Mouse (Mus musculus) neural tube, embryonic 10.5 days (tissue): Measurements from ENCODE around the gene Tmem253.

Experiments used
- DNase-seq: peaks from one replicate; pipeline ENCODE4 v3.0.0-alpha.2; 2017; ENCODE audit warnings: low spot score; ENCODE audit errors: extremely low spot score

Tmem253 gene

DNA sequence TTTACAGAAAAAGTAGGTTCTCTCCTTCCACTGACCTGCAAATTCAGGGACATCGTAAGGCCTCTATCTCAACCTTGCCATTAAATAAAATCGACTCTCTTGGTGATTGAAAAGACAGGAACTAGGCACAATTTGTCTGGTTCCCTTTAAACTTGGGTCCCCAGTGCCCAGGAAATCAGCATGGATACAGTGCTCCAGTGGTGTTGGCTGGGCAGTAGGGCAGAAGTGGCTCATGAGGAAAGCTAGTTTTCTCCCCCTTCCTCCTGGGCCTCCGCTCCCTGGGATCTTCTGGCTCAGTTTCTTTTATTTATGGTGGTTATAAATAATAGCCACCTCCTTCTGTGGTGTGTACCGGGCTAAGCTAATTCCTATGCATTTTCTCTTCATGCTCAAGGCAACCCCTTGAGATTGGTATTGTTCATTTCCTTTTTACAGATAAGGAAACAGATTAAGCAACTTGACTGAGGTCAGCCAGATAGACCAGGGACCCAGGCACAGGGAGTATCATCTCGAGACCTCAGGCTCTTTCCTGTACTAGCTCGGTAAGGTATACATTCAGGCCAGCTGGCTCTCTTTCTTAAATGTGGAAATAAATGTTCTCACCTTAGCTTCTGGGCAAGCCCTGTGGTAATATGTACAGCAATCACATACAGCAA lies at the start of gene Tmem253:
Gene Tmem253 (plus strand): TSS at position 214 of the 656 bp plus-strand sequence.
- DNase-seq: peak; percentile 15

DNA sequence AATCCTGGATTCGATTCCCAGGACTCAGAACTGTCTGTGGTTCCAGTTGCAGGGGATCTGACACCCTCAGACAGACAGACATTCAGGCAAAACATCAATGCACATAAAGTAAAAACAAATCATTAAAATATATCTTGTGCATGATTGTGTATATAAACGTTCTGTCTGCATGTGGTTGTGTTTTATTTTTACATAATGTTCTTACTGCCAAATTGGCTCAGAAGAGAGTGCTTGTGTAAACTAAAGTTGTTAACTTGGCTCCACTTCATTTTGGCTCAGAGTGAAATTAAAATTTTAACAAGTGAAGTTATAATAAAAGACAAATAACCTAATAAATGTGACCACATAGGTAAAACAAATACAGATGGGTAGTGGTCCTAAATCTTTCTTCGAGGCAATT lies 48.1 kb upstream of the Tmem253 start:
- no peak for DNase-seq

DNA sequence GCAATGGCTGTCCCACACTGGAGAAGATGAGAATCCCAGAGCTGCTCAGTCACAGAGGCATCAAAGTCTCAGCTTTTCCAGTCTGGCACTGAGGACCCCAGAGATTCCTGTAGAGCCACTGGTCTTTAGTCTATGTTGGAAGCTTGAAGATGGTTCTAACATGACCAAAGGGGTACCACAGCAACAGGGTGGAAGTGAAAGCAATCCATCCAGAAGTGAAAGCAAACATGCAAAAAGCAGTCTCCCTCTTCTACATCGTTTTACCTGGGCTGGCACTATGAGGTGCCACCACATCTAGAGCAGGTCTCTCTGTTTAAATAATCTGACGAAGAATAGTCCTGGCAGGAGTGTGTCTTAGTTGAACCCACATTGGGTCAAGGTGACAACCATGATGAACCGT lies 36.2 kb upstream of the Tmem253 start:
- no peak for DNase-seq

DNA sequence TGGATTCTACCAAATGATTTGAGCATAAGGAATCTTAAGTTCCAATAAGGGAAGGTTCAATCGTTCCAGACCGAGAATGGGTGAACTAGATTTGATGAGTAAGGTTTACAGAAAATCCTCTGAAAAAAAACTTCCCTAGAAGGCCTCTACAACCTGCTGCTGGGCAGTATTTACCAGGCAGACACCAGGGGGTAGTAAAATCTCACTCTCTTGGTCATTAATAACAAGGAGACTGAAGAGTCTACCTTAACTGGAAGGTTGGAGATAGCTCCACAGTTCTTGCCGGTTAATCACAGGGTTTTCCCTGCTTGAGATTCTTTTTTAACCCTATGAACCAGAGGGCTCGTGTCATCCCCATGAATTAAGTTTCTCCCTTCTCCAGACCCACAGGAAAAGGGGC lies 32.2 kb upstream of the Tmem253 start:
- no peak for DNase-seq

DNA sequence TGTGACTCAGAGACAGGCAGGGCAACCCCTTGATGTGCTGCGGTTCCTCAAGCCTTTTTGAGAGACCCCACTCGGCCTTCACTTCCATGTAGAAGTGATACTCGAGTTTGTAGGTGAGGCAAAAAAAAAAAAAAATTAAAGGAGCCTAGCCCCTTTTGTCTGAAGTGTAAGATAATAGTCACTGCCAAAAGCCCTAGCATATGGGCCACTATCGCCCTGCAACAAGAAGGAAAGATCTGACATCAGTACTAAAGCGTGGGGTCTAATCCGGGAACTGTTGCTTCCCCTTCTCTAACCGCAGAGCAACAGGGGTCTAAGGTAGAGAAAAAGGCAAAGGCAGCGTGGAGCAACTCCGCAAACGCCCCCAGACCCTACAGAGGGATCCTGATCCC lies 31.6 kb upstream of the Tmem253 start:
- DNase-seq: no peak

DNA sequence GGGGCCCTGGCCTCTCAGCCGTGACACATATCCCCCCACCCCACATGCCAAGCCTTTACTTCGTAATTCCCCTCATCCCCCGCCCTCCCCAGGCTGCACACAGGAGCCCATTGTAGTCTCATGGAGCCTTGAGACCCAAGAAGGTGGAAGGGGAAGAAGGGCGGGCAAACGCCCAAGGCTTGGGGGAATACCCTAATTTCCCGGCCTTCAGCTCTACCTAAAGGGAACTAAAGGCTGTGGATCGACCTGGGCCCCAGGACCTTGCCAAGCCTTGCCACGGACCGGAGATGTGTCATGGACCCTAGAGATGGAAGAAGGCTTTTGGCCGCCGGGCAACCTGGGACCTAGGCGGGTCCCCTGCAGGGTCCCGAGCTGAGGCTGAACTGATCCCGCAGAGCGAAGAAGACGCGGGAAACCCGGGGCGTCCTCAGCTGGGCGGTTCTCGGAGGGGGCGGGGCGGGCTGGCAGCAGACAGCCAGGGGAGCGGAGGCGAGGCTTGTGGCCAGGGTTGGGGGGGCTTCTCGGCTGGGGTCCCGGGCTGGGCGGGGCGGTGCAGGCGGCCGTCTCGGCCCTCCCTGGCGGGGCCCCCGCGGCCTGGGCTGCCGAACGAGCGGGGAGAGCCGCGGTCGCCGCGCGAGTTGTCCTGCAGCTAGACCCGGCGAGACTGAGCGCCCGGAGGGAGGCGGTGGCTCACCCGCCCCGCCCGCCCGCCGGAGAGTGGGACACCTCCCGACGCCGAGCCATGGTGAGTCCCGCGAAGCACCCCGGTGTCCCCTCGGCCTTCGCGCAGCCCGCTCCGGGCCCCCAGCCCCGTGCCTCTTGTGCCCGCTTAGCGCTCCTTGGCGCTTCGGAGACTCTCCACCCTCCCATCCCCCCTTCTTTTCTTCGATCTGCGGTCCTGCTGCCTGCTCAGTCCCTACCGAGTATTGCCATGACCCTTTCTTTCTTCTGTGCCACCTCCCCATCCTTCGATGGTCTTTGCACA lies 30.9 kb upstream of the Tmem253 start, which contains the start of gene Arhgef40:
Gene Arhgef40 (plus strand): TSS at position 473 of the 985 bp plus-strand sequence.
- peak; percentile 85 for DNase-seq

DNA sequence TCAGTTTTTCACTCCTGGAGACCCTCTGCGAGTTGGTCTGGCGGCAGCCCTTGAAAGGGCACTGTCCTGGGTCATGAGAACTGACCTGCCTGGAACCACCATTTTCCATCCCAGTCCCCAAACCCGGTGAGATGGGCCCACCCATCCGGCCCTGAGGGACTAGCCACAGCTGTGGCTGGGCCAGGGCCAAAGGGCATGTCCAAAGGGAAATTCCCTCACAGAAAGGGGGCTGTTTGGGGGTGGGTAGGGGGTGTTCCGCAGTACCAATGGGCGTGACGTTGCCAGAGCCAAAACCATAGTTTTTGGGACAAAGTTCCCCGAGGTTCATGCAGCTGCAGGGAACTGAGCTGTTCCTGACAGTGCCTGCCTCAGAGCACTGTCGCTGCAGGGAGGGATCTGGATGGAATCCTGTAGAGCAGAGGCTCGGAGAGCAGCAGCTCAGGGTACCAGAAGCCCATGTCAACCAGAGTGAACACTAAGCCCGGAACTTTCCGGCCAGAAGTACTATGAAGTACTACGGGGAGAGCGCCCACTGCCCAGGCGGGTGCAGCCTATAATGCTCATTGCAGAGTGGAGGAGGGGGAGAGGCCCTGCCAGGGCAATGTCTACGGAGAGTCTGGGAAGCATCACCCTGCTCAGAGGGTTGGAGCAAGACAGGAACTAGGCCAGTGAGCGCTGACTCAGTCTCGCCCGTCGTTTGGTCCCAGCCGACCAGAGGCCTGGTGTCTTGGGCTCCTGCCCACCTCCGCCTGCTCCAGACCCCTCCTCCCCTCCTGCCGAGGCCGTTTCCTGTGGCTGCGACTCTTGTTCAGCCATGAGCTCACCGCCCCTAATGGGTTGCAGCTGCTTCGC lies 29.9 kb upstream of the Tmem253 start:
- DNase-seq: peak; percentile 79

DNA sequence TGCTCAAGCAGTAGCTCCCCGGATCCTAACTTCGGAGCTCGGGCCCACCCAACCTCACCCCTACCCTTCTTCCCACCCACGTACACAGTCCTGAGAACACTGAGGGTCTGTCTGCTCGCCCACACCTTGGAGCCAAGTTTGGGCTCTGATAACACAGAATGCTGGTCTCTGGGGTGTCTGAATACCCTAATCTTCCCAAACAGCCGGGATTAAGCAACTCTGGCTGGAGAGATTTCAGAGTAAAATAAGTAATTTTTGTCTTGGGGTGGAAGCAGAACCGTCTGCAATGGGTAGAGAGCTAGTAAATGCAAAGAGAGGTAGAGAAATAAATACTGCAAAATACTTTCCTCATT lies 29.3 kb upstream of the Tmem253 start:
- DNase-seq: no peak

DNA sequence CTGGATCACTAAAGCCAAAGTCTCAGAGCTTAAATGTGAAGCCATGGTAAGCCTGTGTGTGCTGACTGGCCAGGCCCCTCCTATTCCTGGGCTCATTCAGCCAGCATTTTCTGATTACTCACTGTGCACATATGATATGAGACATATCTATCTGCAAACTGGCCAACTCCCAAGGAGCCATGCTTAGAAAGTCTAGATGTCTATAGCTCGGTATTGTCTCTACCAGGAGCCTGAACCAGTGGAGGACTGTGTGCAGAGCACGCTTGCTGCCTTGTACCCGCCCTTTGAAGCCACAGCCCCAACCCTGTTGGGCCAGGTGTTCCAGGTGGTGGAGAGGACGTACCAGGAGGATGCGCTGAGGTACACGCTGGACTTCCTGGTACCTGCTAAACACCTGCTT lies 28.3 kb upstream of the Tmem253 start:
- DNase-seq: no peak

DNA sequence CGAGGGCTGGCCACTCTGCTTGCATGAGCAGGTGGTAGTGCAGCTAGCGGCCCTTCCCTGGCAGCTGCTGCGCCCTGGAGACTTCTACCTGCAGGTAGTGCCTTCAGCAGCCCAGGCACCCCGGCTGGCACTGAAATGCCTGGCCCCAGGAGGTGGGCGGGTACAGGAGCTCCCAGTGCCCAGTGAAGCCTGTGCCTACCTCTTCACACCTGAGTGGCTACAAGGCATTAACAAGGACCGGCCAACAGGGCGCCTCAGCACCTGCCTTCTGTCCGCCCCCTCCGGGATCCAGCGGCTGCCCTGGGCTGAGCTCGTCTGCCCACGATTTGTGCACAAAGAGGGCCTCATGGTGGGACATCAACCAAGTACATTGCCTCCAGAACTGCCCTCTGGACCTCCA lies 26.7 kb upstream of the Tmem253 start:
- no peak for DNase-seq

DNA sequence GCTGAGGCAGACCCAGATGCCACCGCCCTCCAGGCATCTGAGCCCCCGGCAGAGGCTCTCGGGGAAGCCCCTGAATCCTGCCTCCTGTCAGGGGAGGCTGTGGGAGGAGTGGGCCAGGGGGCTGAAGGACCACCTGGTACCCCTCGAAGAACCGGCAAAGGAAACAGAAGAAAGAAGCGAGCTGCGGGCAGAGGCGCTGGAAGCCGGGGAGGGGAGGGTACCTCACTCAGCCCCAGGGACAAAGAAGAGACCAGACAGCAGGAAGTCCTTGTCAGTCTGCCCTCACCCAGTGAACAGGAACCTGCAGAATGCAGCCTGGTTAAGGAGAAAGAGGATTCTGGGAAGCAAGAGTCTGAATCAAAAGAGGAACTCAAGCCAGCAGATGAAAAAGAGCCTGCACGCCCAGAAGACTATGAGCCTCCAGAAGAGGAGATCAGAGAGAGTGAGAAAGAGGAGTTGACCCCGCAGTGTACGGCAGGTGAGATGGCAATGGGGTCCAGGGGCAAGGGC lies 25.9 kb upstream of the Tmem253 start:
- no peak for DNase-seq

DNA sequence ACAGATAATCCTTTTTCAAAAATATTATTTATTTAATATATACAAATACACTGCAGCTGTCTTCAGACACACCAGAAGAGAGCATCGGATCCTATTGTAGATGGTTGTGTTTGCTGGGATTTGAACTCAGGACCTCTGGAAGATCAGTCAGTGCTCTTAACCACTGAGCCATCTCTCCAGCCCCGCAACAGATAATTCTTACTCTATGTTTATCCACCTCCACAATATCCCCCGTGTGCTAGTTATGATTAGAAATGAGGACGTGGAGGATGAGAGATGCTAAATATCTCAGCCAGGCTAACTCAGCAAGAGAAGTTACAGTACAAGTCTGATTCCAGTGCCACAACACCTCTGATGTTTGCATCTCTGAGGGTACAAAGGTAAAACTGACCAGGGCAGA lies 21.0 kb upstream of the Tmem253 start:
- DNase-seq: no peak

DNA sequence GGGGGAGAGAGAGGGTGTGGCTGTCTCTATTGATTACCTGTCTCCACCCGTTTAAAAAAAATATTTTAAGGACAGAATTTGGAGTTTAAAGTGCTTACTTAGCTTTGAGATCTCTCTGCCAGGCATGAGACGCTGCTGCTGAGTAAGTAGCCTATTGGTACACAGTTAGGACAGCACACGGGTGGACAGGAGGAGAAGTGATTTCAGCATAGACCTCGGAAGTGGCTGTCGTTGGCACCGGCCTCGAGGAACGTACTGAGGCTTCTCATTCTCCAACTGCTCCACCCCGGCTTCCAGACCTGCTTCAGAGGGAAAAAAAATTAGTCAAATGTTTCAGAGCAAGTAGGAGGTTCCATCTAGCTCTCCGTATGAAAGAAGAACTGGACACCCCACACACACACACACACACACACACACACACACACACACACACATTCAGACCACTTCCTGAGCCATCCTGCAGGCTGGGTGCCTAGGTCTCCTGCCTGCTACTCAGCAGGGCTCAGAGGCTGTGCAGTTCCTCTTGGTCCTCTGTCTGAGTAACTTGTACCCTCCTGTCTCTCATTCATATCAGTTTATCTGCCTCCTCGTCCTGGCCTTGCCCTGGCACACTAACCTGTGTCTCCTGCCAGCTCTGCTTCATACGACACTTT lies 20.1 kb upstream of the Tmem253 start:
- no peak for DNase-seq

DNA sequence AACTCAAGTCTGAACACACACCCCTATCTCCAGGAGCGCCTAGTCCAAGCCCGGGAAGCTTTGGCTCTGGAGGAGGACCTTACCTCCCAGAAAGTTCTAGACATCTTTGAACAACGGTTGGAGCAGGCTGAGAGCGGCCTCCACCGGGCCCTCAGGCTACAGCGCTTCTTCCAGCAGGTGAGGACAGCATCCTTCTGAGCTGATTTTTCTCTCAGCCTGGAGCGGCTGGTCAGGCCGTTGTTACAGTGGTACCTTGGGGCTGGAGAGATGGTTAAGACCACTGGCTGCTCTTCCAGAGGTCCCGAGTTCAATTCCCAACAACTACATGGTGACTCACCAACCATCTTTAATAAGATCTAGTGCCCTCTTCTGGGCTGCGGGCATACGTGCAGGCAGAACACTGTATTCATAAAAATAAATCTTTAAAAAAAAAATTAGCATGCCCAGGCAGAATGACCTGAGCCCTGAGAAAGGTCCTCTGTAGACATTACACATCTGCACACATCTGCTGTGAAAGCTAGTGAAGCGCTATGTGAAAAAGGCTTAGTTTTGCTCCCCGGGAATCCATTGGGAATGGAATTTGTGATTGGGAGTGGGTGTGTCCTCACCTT lies 19.1 kb upstream of the Tmem253 start:
- no peak for DNase-seq

DNA sequence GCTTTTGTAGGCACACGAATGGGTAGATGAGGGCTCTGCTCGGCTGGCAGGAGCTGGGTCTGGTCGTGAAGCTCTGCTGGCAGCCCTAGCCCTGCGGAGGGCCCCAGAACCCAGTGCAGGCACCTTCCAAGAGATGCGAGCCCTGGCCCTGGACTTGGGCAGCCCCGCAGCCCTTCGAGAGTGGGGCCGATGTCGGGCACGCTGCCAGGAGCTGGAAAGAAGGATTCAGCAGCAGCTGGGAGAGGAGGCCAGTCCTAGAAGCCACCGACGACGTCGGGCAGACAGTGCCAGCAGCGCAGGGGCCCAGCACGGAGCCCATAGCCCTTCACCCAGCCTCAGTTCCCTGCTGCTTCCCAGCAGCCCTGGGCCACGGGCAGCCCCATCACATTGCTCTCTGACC lies 18.6 kb upstream of the Tmem253 start:
- no peak for DNase-seq

DNA sequence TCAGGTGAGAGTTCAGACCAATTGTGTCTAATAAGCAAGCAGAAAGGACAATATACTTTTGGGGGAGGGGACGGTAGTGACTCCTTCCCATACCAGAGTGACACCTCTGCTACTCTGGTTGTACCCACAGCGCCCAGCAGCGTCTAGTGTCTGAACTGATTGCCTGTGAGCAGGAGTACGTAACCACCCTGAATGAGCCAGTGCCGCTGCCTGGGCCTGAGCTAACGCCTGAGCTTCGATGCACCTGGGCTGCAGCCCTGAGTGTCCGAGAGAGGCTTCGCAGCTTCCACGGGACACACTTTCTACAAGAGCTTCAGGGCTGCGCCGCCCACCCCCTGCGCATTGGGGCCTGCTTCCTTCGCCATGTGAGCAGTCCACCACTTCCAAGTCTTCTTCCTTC lies 18.0 kb upstream of the Tmem253 start:
- no peak for DNase-seq

DNA sequence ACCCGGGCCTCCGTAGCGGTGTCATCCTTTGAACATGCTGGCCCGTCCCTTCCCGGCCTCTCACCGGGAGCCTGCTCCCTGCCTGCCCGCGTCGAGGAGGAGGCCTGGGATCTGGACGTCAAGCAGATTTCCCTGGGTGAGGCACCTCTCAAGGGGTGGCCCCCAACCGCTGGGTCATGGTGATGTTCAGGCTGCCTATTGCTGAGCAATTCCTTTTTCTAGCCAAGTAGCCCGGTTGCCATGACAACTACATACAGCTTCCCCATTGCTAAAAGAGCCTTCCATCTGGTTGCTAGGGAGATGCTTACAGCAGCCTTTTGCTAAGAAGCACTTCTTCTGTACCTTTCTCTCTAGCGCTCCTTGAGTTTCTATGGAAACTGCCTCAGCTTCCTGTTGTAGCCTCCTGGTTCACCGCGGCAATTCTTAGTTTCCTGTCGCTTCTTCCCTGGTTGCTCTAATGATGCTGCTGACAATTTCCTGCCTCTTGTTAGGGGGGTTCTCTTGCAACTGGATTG lies 11.4 kb upstream of the Tmem253 start:
- peak; percentile 49 for DNase-seq

DNA sequence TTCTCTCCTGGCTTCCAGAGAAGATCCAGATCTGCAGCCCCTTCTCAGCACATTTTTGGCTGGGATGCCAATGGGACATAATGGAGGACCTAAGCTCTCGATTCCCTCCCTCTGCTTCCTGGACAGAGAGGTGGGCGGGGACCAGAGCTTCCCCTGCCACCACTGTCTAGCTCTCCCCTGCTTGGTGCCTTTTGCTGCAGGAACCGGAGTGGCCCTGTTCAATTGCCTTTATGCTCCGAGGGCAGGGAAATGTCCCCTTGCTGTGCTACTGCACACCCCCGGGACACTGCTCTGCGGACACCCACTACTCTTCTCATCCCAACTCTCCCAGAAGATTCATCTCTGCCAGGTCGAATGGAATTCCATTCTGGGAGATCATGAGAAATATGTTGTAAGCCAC lies 10.3 kb upstream of the Tmem253 start:
- DNase-seq: no peak

DNA sequence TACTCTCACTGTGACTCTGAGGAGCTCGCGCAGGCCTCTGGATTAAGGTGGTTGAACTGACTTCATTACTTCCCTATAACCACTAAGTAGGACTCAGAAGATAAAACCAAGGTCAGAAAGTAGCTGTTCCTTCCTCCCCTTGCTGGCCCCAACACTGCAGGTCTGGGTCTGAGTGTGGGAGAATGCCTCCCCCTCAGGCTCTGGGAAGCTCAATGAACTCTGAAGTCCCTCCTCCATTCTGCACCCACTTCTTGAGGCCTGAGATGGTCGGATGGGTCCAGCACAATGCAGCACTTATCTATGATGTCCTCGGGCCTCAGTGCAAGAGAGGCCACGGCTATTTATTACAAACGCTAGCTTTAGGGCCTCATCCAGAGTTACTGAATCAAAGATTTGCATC lies 9.8 kb upstream of the Tmem253 start:
- DNase-seq: no peak

DNA sequence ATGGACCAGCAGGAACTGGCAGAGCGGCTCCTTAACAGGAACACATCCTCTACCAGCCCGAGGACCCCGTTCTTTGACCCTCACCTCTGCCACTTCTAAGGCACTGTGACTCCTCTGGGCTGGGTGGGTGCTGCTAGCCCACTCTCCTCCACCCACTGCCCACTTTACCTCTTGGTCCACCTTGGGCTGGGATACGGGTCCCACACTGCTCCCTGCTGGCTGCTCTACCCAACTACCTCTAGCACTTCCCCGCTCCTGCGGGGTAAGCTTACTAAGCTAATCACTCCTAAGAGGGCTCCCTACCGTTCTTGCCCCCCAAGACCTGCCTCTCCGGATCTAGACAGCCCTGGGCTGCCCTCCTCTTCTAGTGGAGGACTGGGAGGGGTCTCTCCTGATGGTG lies 9.2 kb upstream of the Tmem253 start:
- DNase-seq: no peak
